Mouse (Mus musculus): ENCODE measurements at regions not wholly inside any gene's neighbourhood (a gene's known extent, or its start where the extent isn't known, plus 50 kb on each side); places are given as distances from the start of the nearest gene placed in this dataset.

DNA sequence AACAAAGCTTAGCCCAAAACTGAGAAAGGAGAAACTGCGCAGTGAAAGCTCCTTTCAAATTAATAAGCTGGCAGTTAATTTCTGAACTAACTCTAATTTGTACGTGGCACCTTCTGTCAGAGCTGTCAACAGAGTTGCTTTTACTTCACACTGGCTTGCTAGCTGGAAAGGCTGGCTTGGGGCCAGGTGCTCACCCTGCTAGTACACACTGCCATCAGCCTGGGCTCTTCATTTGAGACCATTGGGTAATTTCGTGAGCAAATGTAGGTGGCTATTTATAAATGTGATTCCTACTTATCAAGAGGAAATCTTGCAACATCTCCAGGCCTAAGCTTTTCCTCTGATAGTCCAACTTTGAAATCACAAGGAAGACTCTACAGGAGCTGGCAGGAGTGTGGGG, 244.5 kb upstream of the Tenm2 start:
- TF ChIP-seq CTCF (IDR thresholded peaks at IDR 0.05; ENCODE audit: insufficient read depth, low read depth, low read length) (no peak), POLR2A (IDR thresholded peaks at IDR 0.05; ENCODE audit: insufficient read depth, low read depth, low read length) (no peak)

Measured in olfactory bulb, adult 2 months (tissue).